Mouse (Mus musculus): Measurements from ENCODE around the gene Cspg4. TPM values are rescaled to one million over a fixed set of nuclear protein-coding genes. Genes with fewer than 3 reads are reported as not detected.

Gene Cspg4
- polyA plus RNA-seq, 1 experiment from 2014 or later: not detected

DNA sequence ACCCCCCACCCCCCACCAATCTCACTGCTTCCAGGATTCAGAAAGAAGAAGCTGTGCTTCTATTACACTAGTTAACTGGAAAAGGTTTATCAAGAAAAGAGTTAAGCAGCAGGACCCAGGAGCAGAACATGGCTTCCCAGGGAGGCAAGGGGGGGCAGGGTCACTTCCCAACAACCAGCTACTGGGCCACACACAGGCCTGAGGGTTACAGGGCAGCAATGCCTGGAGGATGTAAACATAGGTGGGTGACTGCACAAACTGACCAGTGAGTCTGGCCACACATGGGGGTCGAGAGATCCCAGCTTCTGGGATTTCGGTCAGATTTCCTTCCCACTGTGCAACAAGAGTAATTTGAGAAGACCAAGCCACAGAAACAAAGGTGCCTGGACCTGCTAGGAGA is 52.3 kb downstream of the Cspg4 start:
- H3K27ac ChIP-seq: no peak overlapping the region
- H3K36me3 ChIP-seq (ENCODE audit: inconsistent target): peaks cover 36% of the 10 kb centered on the region
- WGBS (ENCODE audit: missing documents): 83% methylated on average over 2 of the region's 2 CpGs
- H3K4me3 ChIP-seq (ENCODE audit: inconsistent target): no peak overlapping the region
- H3K79me2 ChIP-seq (ENCODE audit: inconsistent target): no peaks in the 10 kb centered on the region; the same call in 1 of the 2 replicates

DNA sequence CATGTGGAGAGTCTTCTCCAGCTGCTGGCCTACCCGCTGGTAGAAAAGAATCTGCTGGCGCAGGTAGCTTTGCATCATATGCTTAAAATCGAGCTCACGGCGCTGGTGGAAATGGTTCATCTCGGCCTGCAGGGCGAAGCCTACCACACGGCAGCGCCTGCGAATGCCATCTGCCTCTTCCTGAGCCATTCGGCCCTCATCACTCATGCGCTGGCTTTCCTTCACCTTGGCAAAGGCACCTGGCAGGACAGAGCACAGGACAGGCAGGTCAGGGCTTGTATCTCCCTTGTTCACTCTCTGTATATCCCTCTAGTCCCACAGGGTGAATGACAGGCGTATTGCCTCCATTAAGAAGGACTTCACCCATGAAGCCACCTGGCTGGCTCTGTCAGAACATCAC is 53.6 kb downstream of the Cspg4 start:
- H3K27ac ChIP-seq: no peak overlapping the region
- H3K79me2 ChIP-seq (ENCODE audit: inconsistent target): peaks cover 5% of the 10 kb centered on the region; the same call in 1 of the 2 replicates
- peaks cover 39% of the 10 kb centered on the region for H3K36me3 ChIP-seq (ENCODE audit: inconsistent target)
- 96% methylated on average over 13 of the region's 13 CpGs for WGBS (ENCODE audit: missing documents)
- H3K4me3 ChIP-seq (ENCODE audit: inconsistent target): no peak overlapping the region

DNA sequence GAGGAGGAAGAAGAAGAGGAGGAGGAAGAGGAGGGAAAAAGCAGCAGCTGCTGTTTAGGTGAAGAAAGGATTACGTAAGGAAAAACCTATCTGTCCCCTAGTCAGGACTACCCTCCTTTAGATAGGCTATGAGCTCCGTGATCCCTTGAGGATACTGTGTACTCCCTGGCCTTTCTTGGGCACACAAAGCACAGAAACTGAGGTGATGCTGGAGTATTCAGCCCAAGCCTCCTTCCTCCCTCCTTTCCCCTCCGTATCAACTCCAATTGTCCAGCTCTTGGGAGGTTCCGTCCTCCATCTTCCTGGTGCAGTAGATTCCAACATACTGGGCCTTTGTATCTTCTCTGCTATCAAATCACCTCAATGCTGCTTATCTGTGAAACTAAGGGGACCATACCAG is 57.9 kb downstream of the Cspg4 start:
- Histone ChIP-seq H3K27ac (no peak overlapping the region), H3K79me2 (ENCODE audit: inconsistent target) (peaks cover 29% of the 10 kb centered on the region; the same call in 1 of the 2 replicates), H3K4me3 (ENCODE audit: inconsistent target) (no peak overlapping the region), H3K36me3 (ENCODE audit: inconsistent target) (peaks cover 33% of the 10 kb centered on the region)
- WGBS (ENCODE audit: missing documents): 76% methylated on average over 4 of the region's 4 CpGs

DNA sequence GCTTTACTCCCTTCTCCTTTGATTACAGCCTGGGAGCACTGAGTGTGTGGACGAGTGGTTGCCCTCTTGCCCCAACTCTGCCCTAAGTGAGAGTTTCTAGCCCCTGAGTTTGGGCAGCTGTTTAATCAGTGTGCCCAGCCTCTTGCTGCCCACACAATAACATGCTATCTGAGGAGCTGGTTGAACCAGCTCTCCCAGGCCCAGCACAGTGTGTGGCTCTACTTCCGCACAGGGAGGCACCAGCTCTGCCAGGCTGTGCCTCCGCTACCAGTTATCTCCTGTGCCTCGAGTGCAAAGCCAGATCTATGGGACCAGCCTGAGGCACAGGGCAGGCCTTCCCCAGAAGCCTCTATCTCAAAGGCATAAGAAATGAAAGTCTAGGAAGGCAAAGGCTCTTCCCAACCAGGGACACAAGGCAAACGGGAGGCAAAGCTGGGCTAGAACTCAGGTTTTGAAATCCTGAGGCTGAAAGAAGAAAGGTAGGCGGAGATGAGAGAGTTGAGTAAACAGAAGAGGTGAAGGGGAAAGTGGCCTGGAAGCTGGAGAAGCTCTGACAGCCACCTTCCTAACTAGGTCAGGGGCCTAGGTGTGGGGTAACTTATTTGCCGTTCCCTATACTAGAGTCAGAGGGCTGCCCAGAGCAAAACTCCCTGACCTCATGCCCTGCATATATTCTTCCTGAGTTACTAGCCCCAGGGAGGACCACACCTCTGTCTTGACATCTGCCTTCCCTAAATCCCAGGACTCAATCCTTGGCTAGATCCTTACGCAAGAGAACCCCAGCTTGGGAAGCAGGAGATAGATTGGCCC is 59.2 kb downstream of the Cspg4 start:
- H3K4me3 ChIP-seq (ENCODE audit: inconsistent target): no peak overlapping the region
- peaks cover 29% of the 10 kb centered on the region; the same call in 1 of the 2 replicates for H3K79me2 ChIP-seq (ENCODE audit: inconsistent target)
- peak overlapping the region; percentile 57 for H3K27ac ChIP-seq
- 76% methylated on average over 8 of the region's 8 CpGs for WGBS (ENCODE audit: missing documents)
- peaks cover 22% of the 10 kb centered on the region; the same call in 1 of the 2 replicates for H3K36me3 ChIP-seq (ENCODE audit: inconsistent target)

DNA sequence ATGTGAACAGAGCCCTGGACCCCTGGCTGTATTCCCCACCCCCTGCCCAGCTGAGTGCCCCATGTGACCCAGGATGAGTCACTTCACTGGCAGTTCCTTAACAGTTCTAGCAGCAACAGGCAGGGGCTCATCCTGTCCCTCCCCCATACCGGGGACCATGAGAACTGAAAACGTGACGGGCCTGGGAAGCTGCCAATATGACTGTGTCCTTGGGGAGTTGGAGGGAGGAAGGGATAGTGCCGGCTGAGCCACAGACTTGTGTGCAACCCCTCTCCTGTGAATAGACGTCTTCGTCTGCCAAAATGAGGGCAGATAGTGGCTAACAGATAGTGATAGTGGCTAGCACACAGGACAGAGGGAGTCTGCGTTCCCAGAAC is 59.8 kb downstream of the Cspg4 start:
- Histone ChIP-seq H3K4me3 (ENCODE audit: inconsistent target) (no peak overlapping the region), H3K36me3 (ENCODE audit: inconsistent target) (peaks cover 20% of the 10 kb centered on the region; the same call in 1 of the 2 replicates), H3K27ac (peak overlapping the region; percentile 57), H3K79me2 (ENCODE audit: inconsistent target) (peaks cover 29% of the 10 kb centered on the region; the same call in 1 of the 2 replicates)
- 20% methylated on average over 7 of the region's 7 CpGs for WGBS (ENCODE audit: missing documents)

- Histone ChIP-seq H3K4me3 (ENCODE audit: inconsistent target) (no peak overlapping the region), H3K27ac (peak overlapping the region; percentile 57; the same call in 1 of the 2 replicates)
- WGBS (ENCODE audit: missing documents): 96% methylated on average over 26 of the region's 26 CpGs
These were observed 60.6 kb downstream of the Cspg4 start for GRCm38 (mm10) chr9:56925291-56926024.

GRCm38 (mm10) chr9:56926025-56926360 is 61.2 kb downstream of the Cspg4 start:
- H3K79me2 ChIP-seq (ENCODE audit: inconsistent target): peaks cover 29% of the 10 kb centered on the region; the same call in 1 of the 2 replicates
- H3K27ac ChIP-seq: no peak overlapping the region
- WGBS (ENCODE audit: missing documents): 94% methylated on average over 10 of the region's 10 CpGs
- no peak overlapping the region for H3K4me3 ChIP-seq (ENCODE audit: inconsistent target)
- peaks cover 14% of the 10 kb centered on the region; the same call in 1 of the 2 replicates for H3K36me3 ChIP-seq (ENCODE audit: inconsistent target)

More at GRCm38 (mm10) chr9:56925291-56926024, 60.6 kb downstream of the Cspg4 start:
- H3K36me3 ChIP-seq (ENCODE audit: inconsistent target): peaks cover 14% of the 10 kb centered on the region; the same call in 1 of the 2 replicates
- H3K79me2 ChIP-seq (ENCODE audit: inconsistent target): peaks cover 29% of the 10 kb centered on the region; the same call in 1 of the 2 replicates

DNA sequence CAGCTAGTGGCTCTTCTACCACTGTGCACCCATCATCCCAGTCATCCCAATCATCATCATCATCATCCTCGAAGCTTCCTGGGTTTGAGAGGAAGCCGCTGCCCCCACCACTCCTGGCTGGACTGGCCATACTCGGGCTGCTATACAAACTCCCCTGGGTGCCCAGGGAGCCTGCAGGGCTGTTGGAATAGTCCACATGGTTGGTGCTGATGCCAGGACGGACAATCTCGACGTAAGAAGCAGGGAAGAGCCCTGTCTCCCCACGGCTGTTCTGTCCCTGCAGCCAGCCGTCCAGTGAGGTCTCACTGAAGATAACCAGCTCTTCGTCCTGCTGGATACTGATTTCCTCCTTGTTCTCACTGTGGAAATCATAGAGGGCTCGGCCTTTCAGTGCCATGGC is 61.6 kb downstream of the Cspg4 start:
- H3K36me3 ChIP-seq (ENCODE audit: inconsistent target): peaks cover 11% of the 10 kb centered on the region; the same call in 1 of the 2 replicates
- peaks cover 29% of the 10 kb centered on the region; the same call in 1 of the 2 replicates for H3K79me2 ChIP-seq (ENCODE audit: inconsistent target)
- H3K4me3 ChIP-seq (ENCODE audit: inconsistent target): no peak overlapping the region
- WGBS (ENCODE audit: missing documents): 97% methylated on average over 10 of the region's 10 CpGs
- no peak overlapping the region for H3K27ac ChIP-seq

DNA sequence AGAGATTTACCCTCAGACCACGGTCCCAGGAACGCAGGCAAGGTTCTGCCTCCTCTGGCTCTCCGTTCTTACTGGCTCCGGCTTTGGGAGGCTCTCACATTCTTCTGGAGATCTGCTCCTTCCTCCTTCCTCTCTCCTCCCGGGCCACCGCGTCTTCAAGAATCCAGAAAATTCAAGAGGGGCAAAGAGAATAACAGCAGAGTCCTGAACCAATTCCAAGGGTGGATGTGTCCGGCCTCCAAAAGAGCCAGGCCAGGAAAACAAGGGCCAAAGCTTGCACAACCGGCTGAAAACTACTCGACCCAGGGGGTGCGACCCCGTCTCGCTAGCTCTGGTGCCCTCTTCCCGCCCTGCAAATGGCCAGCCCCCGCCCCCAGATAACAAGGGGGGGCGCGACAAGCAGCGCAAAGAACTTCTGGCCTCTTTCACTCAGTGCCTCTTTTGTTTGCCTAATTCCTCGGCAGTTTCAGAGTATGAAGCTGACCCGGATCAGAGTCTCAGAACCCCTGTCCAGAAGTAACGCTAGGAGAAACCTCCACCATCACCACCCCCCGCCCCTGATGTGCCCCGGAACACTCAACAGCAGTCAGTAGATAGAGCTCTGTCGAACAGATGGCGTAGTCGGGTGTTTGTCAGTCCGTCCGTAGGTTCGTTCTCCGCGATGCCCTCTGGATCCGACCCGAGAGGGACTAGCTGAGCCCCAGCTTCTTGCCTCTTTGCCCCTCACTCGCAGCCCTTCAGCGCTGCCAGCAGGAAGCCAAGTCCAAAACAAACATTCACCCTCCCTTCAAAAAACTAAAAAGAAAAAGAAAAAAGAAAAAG is 62.6 kb downstream of the Cspg4 start:
- Histone ChIP-seq H3K27ac (peak overlapping the region; percentile 49), H3K4me3 (ENCODE audit: inconsistent target) (peak overlapping the region; percentile 79), H3K36me3 (ENCODE audit: inconsistent target) (peaks cover under 1% of the 10 kb centered on the region; the same call in 1 of the 2 replicates), H3K79me2 (ENCODE audit: inconsistent target) (peaks cover 29% of the 10 kb centered on the region; the same call in 1 of the 2 replicates)
- 10% methylated on average over 31 of the region's 35 CpGs for WGBS (ENCODE audit: missing documents)

GRCm38 (mm10) chr9:56928041-56928811 is 63.4 kb downstream of the Cspg4 start, which contains the start of gene Snx33:
Snx33 (minus strand) TSS chr9:56928371.
- Histone ChIP-seq H3K36me3 (ENCODE audit: inconsistent target) (no peaks in the 10 kb centered on the region), H3K79me2 (ENCODE audit: inconsistent target) (peaks cover 27% of the 10 kb centered on the region; the same call in 1 of the 2 replicates), H3K4me3 (ENCODE audit: inconsistent target) (peak within 1 kb of the TSS; percentile 79), H3K27ac (peak within 1 kb of the TSS; percentile 49)
- under 1% methylated on average over 49 of the region's 50 CpGs for WGBS (ENCODE audit: missing documents)

- Histone ChIP-seq H3K36me3 (ENCODE audit: inconsistent target) (no peaks in the 10 kb centered on the region), H3K79me2 (ENCODE audit: inconsistent target) (peaks cover 16% of the 10 kb centered on the region; the same call in 1 of the 2 replicates)
- WGBS (ENCODE audit: missing documents): 96% methylated on average over 4 of the region's 4 CpGs
These were observed 64.7 kb downstream of the Cspg4 start for GRCm38 (mm10) chr9:56929496-56929895.

GRCm38 (mm10) chr9:56930556-56930955 is 65.7 kb downstream of the Cspg4 start:
- no peak overlapping the region for H3K4me3 ChIP-seq (ENCODE audit: inconsistent target)
- no peak overlapping the region for H3K27ac ChIP-seq
- 83% methylated on average over 1 of the region's 1 CpGs for WGBS (ENCODE audit: missing documents)
- no peaks in the 10 kb centered on the region for H3K36me3 ChIP-seq (ENCODE audit: inconsistent target)
- H3K79me2 ChIP-seq (ENCODE audit: inconsistent target): peaks cover 11% of the 10 kb centered on the region; the same call in 1 of the 2 replicates

More at GRCm38 (mm10) chr9:56929496-56929895, 64.7 kb downstream of the Cspg4 start:
- Histone ChIP-seq H3K4me3 (ENCODE audit: inconsistent target) (no peak overlapping the region), H3K27ac (no peak overlapping the region)

- Histone ChIP-seq H3K4me3 (ENCODE audit: inconsistent target) (peak overlapping the region; percentile 88), H3K27ac (peak overlapping the region; percentile 22), H3K36me3 (ENCODE audit: inconsistent target) (no peaks in the 10 kb centered on the region), H3K79me2 (ENCODE audit: inconsistent target) (peaks cover 26% of the 10 kb centered on the region)
- 13% methylated on average over 6 of the region's 6 CpGs for WGBS (ENCODE audit: missing documents)
These were observed 72.0 kb downstream of the Cspg4 start for GRCm38 (mm10) chr9:56936861-56937222.
